Mouse (Mus musculus) CH12.LX (cell line): ENCODE data around the gene Gldc. TPM values are rescaled to one million over a fixed set of nuclear protein-coding genes. Genes with fewer than 3 reads are reported as not detected.

Experiments
- DNase-seq: peaks from one replicate; pipeline ENCODE4 v3.0.0-alpha.2; 2013; ENCODE audit errors: extremely low read depth
- H3K27ac ChIP-seq: 2 replicates; pipeline ENCODE4 v1.5.1; 2012; ENCODE audit warnings: low read depth, mild to moderate bottlenecking, control low read depth, moderate library complexity; ENCODE audit not compliant: insufficient read depth
- H3K27me3 ChIP-seq: replicated peaks from 2 replicates; pipeline ENCODE3; 2012; ENCODE audit warnings: inconsistent platforms
- H3K36me3 ChIP-seq, 2 experiments: replicated peaks in 1 of 2; 2 replicates each; pipeline versions ENCODE3 to v1.6.1; 2012; ENCODE audit warnings: inconsistent platforms in 1 of 2, low read length in 1 of 2, mild to moderate bottlenecking in 1 of 2, mixed read lengths in 1 of 2, moderate library complexity in 1 of 2; ENCODE audit not compliant: control insufficient read depth in 1 of 2, insufficient read depth in 1 of 2
- H3K4me1 ChIP-seq, 2 experiments: 2 replicates each; pipeline ENCODE4 v1.6.1; 2012; ENCODE audit warnings: inconsistent platforms in 1 of 2, moderate library complexity in 1 of 2; ENCODE audit not compliant: insufficient read depth in 2 of 2, control insufficient read depth in 1 of 2
- H3K4me2 ChIP-seq: 2 replicates; pipeline ENCODE4 v1.6.1; 2012; ENCODE audit warnings: low read depth, mild to moderate bottlenecking, control low read depth; ENCODE audit not compliant: poor library complexity, insufficient read depth, severe bottlenecking
- H3K4me3 ChIP-seq, 3 experiments: fragments of 150-350 bp in 1 of 3; sonication (generic) in 1 of 3; replicated peaks in 1 of 3; 2 replicates each; pipeline versions ENCODE3 to v1.5.1; 2011 to 2012; ENCODE audit warnings: low read depth in 2 of 3, low read length in 2 of 3, mild to moderate bottlenecking in 2 of 3, moderate library complexity in 2 of 3, control low read depth in 1 of 3, improper control_type of control experiment in 1 of 3, inconsistent platforms in 1 of 3, mixed read lengths in 1 of 3; ENCODE audit not compliant: poor library complexity in 1 of 3
- H3K79me2 ChIP-seq: replicated peaks from 2 replicates; pipeline ENCODE4 v1.6.1; 2012; ENCODE audit warnings: mild to moderate bottlenecking, moderate library complexity; ENCODE audit not compliant: control insufficient read depth, poor library complexity, insufficient read depth, severe bottlenecking; ENCODE audit errors: extremely low read depth
- H3K9ac ChIP-seq: 2 replicates; pipeline ENCODE4 v1.6.1; 2012; ENCODE audit warnings: low read depth, mild to moderate bottlenecking, control low read depth, moderate library complexity; ENCODE audit not compliant: insufficient read depth
- H3K9me3 ChIP-seq: replicated peaks from 2 replicates; pipeline ENCODE3; 2012; ENCODE audit warnings: low read length, inconsistent platforms, mixed read lengths
- BHLHE40 ChIP-seq: IDR thresholded peaks from 2 replicates; pipeline ENCODE4 v1.6.1; 2011; ENCODE audit warnings: mild to moderate bottlenecking, low read depth, low read length, improper control_type of control experiment
- CHD1 ChIP-seq: IDR thresholded peaks from 2 replicates; pipeline ENCODE4 v1.6.1; 2012; ENCODE audit warnings: low read depth, low read length, improper control_type of control experiment, inconsistent platforms
- CTCF ChIP-seq, 2 experiments: IDR thresholded peaks in 1 of 2; conservative IDR thresholded peaks in 1 of 2; 2 replicates each; pipeline ENCODE4 v1.5.1; 2011 to 2012; ENCODE audit warnings: low read depth in 2 of 2, low read length in 2 of 2, improper control_type of control experiment in 1 of 2, inconsistent platforms in 1 of 2, mild to moderate bottlenecking in 1 of 2, moderate library complexity in 1 of 2
- EP300 ChIP-seq: IDR thresholded peaks from 2 replicates; pipeline ENCODE4 v1.6.1; 2011; ENCODE audit warnings: low read length, improper control_type of control experiment
- GABPA ChIP-seq: IDR thresholded peaks from 2 replicates; pipeline ENCODE4 v1.6.1; 2012; ENCODE audit warnings: low read depth, low read length, improper control_type of control experiment, inconsistent platforms; ENCODE audit not compliant: insufficient replicate concordance
- HCFC1 ChIP-seq: IDR thresholded peaks from 2 replicates; pipeline ENCODE4 v1.6.1; 2012; ENCODE audit warnings: low read depth, mild to moderate bottlenecking, inconsistent platforms, low read length, improper control_type of control experiment
- IRF4 ChIP-seq: IDR thresholded peaks from 2 replicates; pipeline ENCODE4 v1.6.1; 2014; ENCODE audit warnings: low read depth, mild to moderate bottlenecking, inconsistent platforms, low read length, improper control_type of control experiment
- JUND ChIP-seq: conservative IDR thresholded peaks from 2 replicates; pipeline ENCODE4 v1.6.1; 2011; ENCODE audit warnings: low read depth, low read length, improper control_type of control experiment
- KAT2A ChIP-seq: IDR thresholded peaks from 2 replicates; pipeline ENCODE4 v1.6.1; 2012; ENCODE audit warnings: low read length, improper control_type of control experiment, inconsistent platforms; ENCODE audit not compliant: insufficient replicate concordance
- MAX ChIP-seq: IDR thresholded peaks from 2 replicates; pipeline ENCODE4 v1.6.1; 2011; ENCODE audit warnings: low read length, improper control_type of control experiment
- MEF2A ChIP-seq: IDR thresholded peaks from 2 replicates; pipeline ENCODE4 v1.6.1; 2014; ENCODE audit warnings: low read depth, mild to moderate bottlenecking, inconsistent platforms, low read length, improper control_type of control experiment, borderline replicate concordance
- MXI1 ChIP-seq: IDR thresholded peaks from 2 replicates; pipeline ENCODE4 v1.6.1; 2011; ENCODE audit warnings: mild to moderate bottlenecking, low read depth, low read length, improper control_type of control experiment
- NRF1 ChIP-seq: IDR thresholded peaks from 2 replicates; pipeline ENCODE4 v1.6.1; 2014; ENCODE audit warnings: low read depth, mild to moderate bottlenecking, inconsistent platforms, low read length, improper control_type of control experiment, moderate library complexity
- TBP ChIP-seq: conservative IDR thresholded peaks from 2 replicates; pipeline ENCODE4 v1.6.1; 2011; ENCODE audit warnings: low read depth, low read length, improper control_type of control experiment
- USF1 ChIP-seq: IDR thresholded peaks from 2 replicates; pipeline ENCODE4 v1.6.1; 2014; ENCODE audit warnings: low read depth, mild to moderate bottlenecking, inconsistent platforms, low read length, improper control_type of control experiment
- USF2 ChIP-seq: conservative IDR thresholded peaks from 2 replicates; pipeline ENCODE4 v1.6.1; 2011; ENCODE audit warnings: low read depth, low read length, improper control_type of control experiment
- ZC3H11A ChIP-seq: IDR thresholded peaks from 2 replicates; pipeline ENCODE4 v1.6.1; 2012; ENCODE audit warnings: low read depth, mild to moderate bottlenecking, inconsistent platforms, low read length, improper control_type of control experiment
- ZKSCAN1 ChIP-seq: IDR thresholded peaks from 2 replicates; pipeline ENCODE4 v1.6.1; 2012; ENCODE audit warnings: low read depth, inconsistent platforms, low read length, improper control_type of control experiment, borderline replicate concordance
- ZNF384 ChIP-seq: IDR thresholded peaks from 2 replicates; pipeline ENCODE4 v1.6.1; 2012; ENCODE audit warnings: low read depth, low read length, improper control_type of control experiment, inconsistent platforms
- dilution Hi-C: fragments of 300-500 bp; cut with MboI; formaldehyde crosslinking; loops from 2 replicates; pipeline ENCODE4 v1.14.3; 2020; ENCODE audit warnings: low sequenced_read_pairs; ENCODE audit not compliant: extremely low pct_unique_long_range_greater_than_20kb, extremely low pct_ligation_motif_present
- in situ Hi-C: fragments of 300-500 bp; cut with MboI; formaldehyde crosslinking; loops from 3 replicates; pipeline ENCODE4 v1.14.3; 2019; ENCODE audit warnings: low sequenced_read_pairs, low pct_ligation_motif_present, low pct_unique_long_range_greater_than_20kb, mixed read lengths
- polyA plus RNA-seq: library from polyadenylated mRNA; unstranded; fragments of >175 nt; gene quantifications from 2 replicates; pipeline ENCODE4 v1.2.1, GENCODE M21; 2012; ENCODE audit warnings: low read depth; ENCODE audit not compliant: insufficient read length
- total RNA-seq, 2 experiments: library from RNA; depleted of rRNA; stranded (reverse); fragments of 300-350 nt in 1 of 2; fragments of >200 nt in 1 of 2; gene quantifications; 2 replicates each; pipeline ENCODE4 v1.2.3; 2012 to 2014

The Gldc gene
- total and polyA plus RNA-seq, 3 experiments: 0.30 to 1.8 (median 0.64) TPM

DNA sequence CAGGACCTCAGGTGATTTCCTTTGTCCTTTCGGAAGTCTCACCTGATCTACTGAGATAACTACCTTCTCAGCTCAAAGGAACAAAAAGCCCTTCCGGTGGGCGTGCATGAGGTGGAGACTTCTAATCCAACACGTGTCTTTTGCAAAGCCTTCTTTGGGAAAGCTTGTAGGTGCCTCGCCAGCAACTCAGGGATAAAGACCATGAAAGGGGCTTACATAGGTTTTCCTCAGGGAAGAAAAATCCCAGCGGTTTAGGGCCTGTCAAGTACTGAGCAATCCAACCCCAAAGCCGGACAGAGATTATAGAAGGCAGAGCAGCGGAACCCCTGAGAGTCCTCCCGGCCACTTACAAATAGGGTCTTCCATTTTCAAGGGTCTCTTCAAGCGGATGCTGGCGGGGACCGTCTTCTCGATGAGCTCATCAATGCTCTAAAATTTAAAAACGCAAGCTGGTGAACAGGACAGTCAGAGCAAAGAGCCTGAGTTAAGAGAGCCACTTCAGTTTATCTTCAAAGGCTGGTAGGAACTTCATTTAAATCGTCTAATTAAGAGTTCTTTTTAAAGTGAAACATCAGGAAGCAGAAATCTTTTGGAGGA is 1.1 kb downstream of the Gldc start:
- Histone ChIP-seq H3K9ac (no peak overlapping the region), H3K27me3 (no peaks in the 10 kb centered on the region)
- TF ChIP-seq JUND (no peak), HCFC1 (no peak), EP300 (no peak), ZNF384 (no peak), TBP (no peak), USF2 (no peak), CHD1 (no peak), USF1 (no peak), ZKSCAN1 (no peak), CTCF (conservative IDR thresholded peaks at IDR 0.05 in 1 of 2, IDR thresholded peaks at IDR 0.05 in 1 of 2; ENCODE audit: low read depth in 2 of 2, low read length in 2 of 2) (no peak), BHLHE40 (no peak), MAX (no peak), KAT2A (no peak), ZC3H11A (no peak), GABPA (no peak), IRF4 (no peak), MXI1 (no peak), NRF1 (no peak)

DNA sequence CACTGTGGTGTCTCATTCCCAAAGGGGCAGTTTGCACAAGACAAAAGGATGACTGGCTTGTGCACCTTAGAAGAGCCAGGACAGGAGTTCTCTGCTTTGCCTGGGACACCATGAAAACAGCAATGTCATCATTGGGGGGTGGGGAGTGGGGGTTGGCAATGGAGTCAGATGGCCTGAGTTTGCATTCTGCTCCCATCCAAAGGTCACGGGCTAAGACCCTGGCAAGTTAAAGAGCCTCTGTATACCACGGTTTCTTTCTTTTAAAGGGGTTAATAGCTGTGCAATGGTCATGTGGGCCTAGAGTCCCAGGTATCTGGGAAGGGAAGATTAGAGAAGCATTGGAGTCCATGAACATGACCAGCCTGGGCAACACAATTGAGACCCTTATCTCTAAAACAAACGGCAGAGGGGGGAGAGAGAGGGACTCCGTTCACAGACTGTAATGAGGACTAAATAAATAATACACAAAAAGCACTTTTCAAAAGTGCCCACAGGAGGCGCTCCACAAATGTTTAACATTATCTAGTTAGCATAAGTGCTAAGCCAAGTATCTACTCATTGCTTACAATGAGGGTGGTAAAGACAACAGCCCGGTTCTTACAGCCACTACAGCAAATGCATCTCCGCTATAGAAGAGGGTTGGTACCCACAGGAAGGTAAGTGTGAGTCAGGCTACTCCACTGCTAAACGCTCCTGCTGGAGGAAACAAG is 3.7 kb downstream of the Gldc start:
- in situ Hi-C loops (no loop called here), dilution Hi-C loops (no loop called here)
- Histone ChIP-seq H3K9ac (no peak overlapping the region), H3K4me3 (no peak overlapping the region), H3K27me3 (no peaks in the 10 kb centered on the region), H3K4me2 (no peak overlapping the region), H3K27ac (no peak overlapping the region), H3K79me2 (no peaks in the 10 kb centered on the region), H3K36me3 (no peaks in the 10 kb centered on the region), H3K9me3 (peaks cover 4% of the 10 kb centered on the region), H3K4me1 (no peaks in the 10 kb centered on the region)
- DNase-seq: no peak
- TF ChIP-seq MEF2A (no peak), CTCF (conservative IDR thresholded peaks at IDR 0.05 in 1 of 2, IDR thresholded peaks at IDR 0.05 in 1 of 2; ENCODE audit: low read depth in 2 of 2, low read length in 2 of 2) (peak in 1 of 2 experiments; percentile 36; a peak in 2 of 4 replicates)

More for the DNA sequence above, 1.1 kb downstream of the Gldc start:
- dilution Hi-C loops (no loop called here), in situ Hi-C loops (no loop called here)
- Histone ChIP-seq H3K27ac (no peak overlapping the region), H3K79me2 (no peaks in the 10 kb centered on the region), H3K4me3 (no peak overlapping the region), H3K9me3 (peaks cover 4% of the 10 kb centered on the region), H3K4me2 (no peak overlapping the region), H3K4me1 (no peaks in the 10 kb centered on the region), H3K36me3 (no peaks in the 10 kb centered on the region)
- no peak for DNase-seq
